Mouse (Mus musculus): ENCODE data around the gene Nap1l5.

DNA sequence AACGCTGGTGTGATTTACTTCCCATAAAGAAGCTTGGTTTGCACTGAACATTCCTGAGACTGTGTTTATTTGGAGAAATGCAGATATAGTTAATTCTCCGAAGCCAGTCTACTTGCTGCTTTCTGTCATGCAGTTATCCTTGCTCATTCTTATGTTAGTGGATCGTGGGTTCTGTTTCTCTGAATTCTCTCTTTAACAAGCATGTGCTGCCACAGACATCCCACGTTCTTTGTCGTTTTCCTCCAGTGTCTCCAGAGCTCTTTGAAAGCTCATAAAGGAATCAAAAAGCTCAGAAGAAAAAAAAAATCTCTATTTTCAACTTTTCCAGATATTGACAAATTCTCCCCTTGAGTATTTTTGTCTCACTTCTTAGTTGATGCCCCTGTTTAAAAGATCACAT lies 7.1 kb upstream of the Nap1l5 start:
- TF ChIP-seq POLR2A (IDR thresholded peaks at IDR 0.05; ENCODE audit: control insufficient read depth, extremely low read depth, insufficient read depth, low read length, poor library complexity) (no peak), CTCF (IDR thresholded peaks at IDR 0.05; ENCODE audit: borderline replicate concordance, control insufficient read depth, extremely low read depth, insufficient read depth, low read length, poor library complexity) (no peak)
